Mouse (Mus musculus): ENCODE data around the gene Rita1. TPM values are rescaled to one million over a fixed set of nuclear protein-coding genes. Genes with fewer than 3 reads are reported as not detected.

Rita1 gene
- polyA plus RNA-seq, 1 experiment from 2014 or later = 26.5 TPM

DNA sequence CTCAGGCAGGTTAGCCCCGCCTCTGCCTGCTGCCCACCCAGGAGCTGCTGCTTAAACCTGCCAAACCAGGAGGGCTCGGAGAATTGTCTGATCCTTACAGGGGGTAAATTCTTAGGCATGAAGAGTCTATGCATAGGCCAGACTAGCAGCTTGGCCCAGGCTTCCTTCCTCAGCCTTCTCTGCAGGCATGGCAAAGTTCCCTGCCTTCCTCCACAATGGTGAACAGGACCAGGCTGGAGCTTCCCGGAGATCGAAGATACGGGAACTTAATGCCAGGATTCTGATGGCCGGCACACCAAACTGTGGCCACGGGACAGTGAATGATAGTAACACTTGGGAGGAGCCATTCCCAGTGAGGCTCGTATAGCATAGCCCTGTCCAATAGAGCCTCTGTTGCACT is 54.3 kb downstream of the Rita1 start:
- ATAC-seq (ENCODE audit: low read depth) = no peak
- H3K4me2 ChIP-seq (ENCODE audit: low read depth, low read length) = no peak overlapping the region
- H3K4me3 ChIP-seq (ENCODE audit: low read depth, low read length) = no peak overlapping the region
- no peak overlapping the region for H3K27ac ChIP-seq (ENCODE audit: low read depth, low read length)
- no peaks in the 10 kb centered on the region for H3K9me3 ChIP-seq (ENCODE audit: control insufficient read depth, low read length)
- H3K9ac ChIP-seq (replicated peaks; ENCODE audit: low read depth, low read length) = no peak overlapping the region
- peaks cover 7% of the 10 kb centered on the region; the same call in 1 of the 2 replicates for H3K4me1 ChIP-seq (ENCODE audit: control insufficient read depth, insufficient read depth, low read length)
- H3K27me3 ChIP-seq (ENCODE audit: control insufficient read depth, insufficient read depth, low read length) = no peaks in the 10 kb centered on the region
- H3K36me3 ChIP-seq (ENCODE audit: control insufficient read depth, insufficient read depth, low read length) = 0 out of 2 replicates have a peak, but pooled peaks cover 11% of the 10 kb centered on the region
- 77% methylated on average over 8 of the region's 8 CpGs for WGBS

DNA sequence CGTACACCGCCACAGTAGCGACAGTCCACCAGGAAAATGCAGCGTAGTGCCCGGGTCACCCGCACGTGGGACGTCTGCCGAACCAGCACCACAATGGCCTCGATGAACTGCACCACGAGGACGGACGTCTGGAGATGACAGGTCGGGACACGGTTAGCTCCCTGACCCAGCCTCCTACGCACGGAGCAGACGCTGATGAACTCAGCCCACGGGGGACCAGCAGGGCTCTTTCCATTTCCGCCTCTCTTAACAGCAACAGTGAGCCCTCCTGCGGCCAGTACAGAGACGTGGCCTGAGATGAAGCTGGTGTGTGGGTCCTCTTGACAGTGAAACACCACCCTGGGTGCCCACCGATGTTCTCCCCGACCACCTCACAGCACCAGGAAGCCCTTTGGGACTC is 56.5 kb downstream of the Rita1 start:
- Histone ChIP-seq H3K27me3 (ENCODE audit: control insufficient read depth, insufficient read depth, low read length) (no peaks in the 10 kb centered on the region), H3K36me3 (ENCODE audit: control insufficient read depth, insufficient read depth, low read length) (0 out of 2 replicates have a peak, but pooled peaks cover 17% of the 10 kb centered on the region), H3K4me2 (ENCODE audit: low read depth, low read length) (no peak overlapping the region), H3K4me1 (ENCODE audit: control insufficient read depth, insufficient read depth, low read length) (peaks cover under 1% of the 10 kb centered on the region; the same call in 1 of the 2 replicates), H3K9me3 (ENCODE audit: control insufficient read depth, low read length) (no peaks in the 10 kb centered on the region), H3K4me3 (ENCODE audit: low read depth, low read length) (no peak overlapping the region), H3K27ac (ENCODE audit: low read depth, low read length) (no peak overlapping the region), H3K9ac (replicated peaks; ENCODE audit: low read depth, low read length) (no peak overlapping the region)
- no peak for ATAC-seq (ENCODE audit: low read depth)
- 80% methylated on average over 24 of the region's 24 CpGs for WGBS

DNA sequence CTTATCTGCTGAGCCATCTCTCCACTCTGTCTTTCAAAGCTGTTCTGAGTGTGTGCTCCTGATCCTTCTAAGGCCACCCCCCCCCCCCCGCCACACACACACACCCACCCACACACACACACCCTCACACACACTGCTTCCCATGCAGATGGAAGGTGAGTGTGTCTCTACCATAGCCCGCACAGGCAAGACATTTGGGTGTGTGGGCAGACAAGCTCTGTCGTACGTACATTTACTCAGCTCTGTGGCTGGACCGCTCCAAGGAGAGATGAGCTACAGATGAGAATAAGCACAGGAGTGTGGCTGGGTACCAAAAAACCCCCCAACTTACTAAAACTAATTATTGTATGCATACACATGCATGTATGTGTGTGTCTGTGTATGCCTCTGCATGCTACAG is 61.7 kb downstream of the Rita1 start:
- H3K27ac ChIP-seq (ENCODE audit: low read depth, low read length) = no peak overlapping the region
- 98% methylated on average over 5 of the region's 5 CpGs for WGBS
- no peak for ATAC-seq (ENCODE audit: low read depth)
- H3K36me3 ChIP-seq (ENCODE audit: control insufficient read depth, insufficient read depth, low read length) = 0 out of 2 replicates have a peak, but pooled peaks cover 17% of the 10 kb centered on the region
- H3K4me1 ChIP-seq (ENCODE audit: control insufficient read depth, insufficient read depth, low read length) = no peaks in the 10 kb centered on the region
- H3K9ac ChIP-seq (replicated peaks; ENCODE audit: low read depth, low read length) = no peak overlapping the region
- H3K9me3 ChIP-seq (ENCODE audit: control insufficient read depth, low read length) = no peaks in the 10 kb centered on the region
- no peak overlapping the region for H3K4me3 ChIP-seq (ENCODE audit: low read depth, low read length)
- no peak overlapping the region for H3K4me2 ChIP-seq (ENCODE audit: low read depth, low read length)
- H3K27me3 ChIP-seq (ENCODE audit: control insufficient read depth, insufficient read depth, low read length) = no peaks in the 10 kb centered on the region

DNA sequence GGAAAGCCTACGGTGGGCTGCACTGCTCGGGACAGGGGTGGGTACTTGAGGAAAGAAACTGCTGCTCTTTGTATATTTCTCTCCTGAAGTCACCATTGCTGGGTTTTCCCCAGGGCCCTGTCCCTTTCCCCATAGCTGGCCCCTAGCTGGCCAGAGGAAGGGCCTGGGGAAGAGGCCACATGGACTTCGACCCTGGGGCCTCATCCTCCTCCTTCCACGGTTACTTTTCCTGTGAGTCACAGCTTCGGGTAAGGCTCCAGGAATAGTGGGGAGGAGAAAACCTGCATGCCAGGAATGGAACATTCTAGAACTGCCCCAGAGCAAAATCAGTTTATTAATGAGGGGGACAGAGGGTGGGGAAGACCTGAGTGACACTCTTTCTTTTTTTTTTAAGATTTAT is 62.3 kb downstream of the Rita1 start:
- no peaks in the 10 kb centered on the region for H3K4me1 ChIP-seq (ENCODE audit: control insufficient read depth, insufficient read depth, low read length)
- WGBS = 88% methylated on average over 5 of the region's 5 CpGs
- H3K36me3 ChIP-seq (ENCODE audit: control insufficient read depth, insufficient read depth, low read length) = 0 out of 2 replicates have a peak, but pooled peaks cover 17% of the 10 kb centered on the region
- no peak overlapping the region for H3K27ac ChIP-seq (ENCODE audit: low read depth, low read length)
- H3K4me2 ChIP-seq (ENCODE audit: low read depth, low read length) = no peak overlapping the region
- no peaks in the 10 kb centered on the region for H3K27me3 ChIP-seq (ENCODE audit: control insufficient read depth, insufficient read depth, low read length)
- no peaks in the 10 kb centered on the region for H3K9me3 ChIP-seq (ENCODE audit: control insufficient read depth, low read length)
- H3K9ac ChIP-seq (replicated peaks; ENCODE audit: low read depth, low read length) = no peak overlapping the region
- no peak for ATAC-seq (ENCODE audit: low read depth)
- no peak overlapping the region for H3K4me3 ChIP-seq (ENCODE audit: low read depth, low read length)

DNA sequence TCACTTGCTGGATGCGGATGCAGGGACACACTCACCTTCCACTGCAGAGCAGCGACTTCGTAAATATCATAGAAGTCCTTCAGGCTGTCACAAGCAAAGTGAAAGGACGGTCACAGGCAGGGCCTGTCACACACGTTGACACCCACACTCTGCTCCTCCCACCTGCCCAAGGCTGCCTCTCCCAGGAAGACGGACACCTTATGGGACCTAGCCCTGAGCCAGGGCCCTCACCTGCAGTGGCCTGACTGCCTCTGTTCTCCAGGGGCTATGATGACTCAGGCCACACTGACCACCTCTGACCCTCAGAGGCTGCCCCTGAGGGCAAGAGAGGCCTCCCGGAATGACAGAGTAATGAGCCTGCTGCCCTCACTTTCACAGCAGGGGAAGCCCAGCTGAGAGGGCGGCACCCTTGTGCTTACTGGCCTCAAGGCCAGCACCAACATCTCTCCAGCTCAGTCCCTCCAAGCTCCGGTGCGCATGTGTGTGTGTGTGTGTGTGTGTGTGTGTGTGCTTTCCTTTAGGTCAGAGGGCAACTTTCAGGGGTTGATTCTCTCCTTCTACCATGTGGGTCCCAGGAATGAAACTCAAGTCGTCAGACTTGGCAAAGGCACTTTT is 64.0 kb downstream of the Rita1 start:
- H3K4me3 ChIP-seq (ENCODE audit: low read depth, low read length) = no peak overlapping the region
- no peak overlapping the region for H3K27ac ChIP-seq (ENCODE audit: low read depth, low read length)
- WGBS = 70% methylated on average over 11 of the region's 11 CpGs
- H3K9ac ChIP-seq (replicated peaks; ENCODE audit: low read depth, low read length) = no peak overlapping the region
- no peak for ATAC-seq (ENCODE audit: low read depth)
- H3K36me3 ChIP-seq (ENCODE audit: control insufficient read depth, insufficient read depth, low read length) = 0 out of 2 replicates have a peak, but pooled peaks cover 10% of the 10 kb centered on the region
- H3K9me3 ChIP-seq (ENCODE audit: control insufficient read depth, low read length) = no peaks in the 10 kb centered on the region
- H3K27me3 ChIP-seq (ENCODE audit: control insufficient read depth, insufficient read depth, low read length) = no peaks in the 10 kb centered on the region
- no peaks in the 10 kb centered on the region for H3K4me1 ChIP-seq (ENCODE audit: control insufficient read depth, insufficient read depth, low read length)
- no peak overlapping the region for H3K4me2 ChIP-seq (ENCODE audit: low read depth, low read length)

Other genes with a start within 250 kb of the Rita1 start
- 27.6 and 28.1 TPM in 2 replicates for gene Lhx5, start 180.9 kb downstream of the Rita1 start, polyA plus RNA-seq (2014; fragmentation: Nextera tagmentation; extraction: Ambion mirVana)
- gene Sdsl, start 139.8 kb downstream of the Rita1 start, polyA plus RNA-seq (2014; fragmentation: Nextera tagmentation; extraction: Ambion mirVana) = 5.8 and 8.3 TPM in 2 replicates
- gene Sds, start 136.1 kb downstream of the Rita1 start, polyA plus RNA-seq (2014; fragmentation: Nextera tagmentation; extraction: Ambion mirVana) = 0.29 TPM in 1 of 2 replicates, not detected in the other
- 30.8 and 30.9 TPM in 2 replicates for gene Plbd2, start 109.0 kb downstream of the Rita1 start, polyA plus RNA-seq (2014; fragmentation: Nextera tagmentation; extraction: Ambion mirVana)
- 0.95 and 2.1 TPM in 2 replicates for gene Slc8b1, start 101.4 kb downstream of the Rita1 start, polyA plus RNA-seq (2014; fragmentation: Nextera tagmentation; extraction: Ambion mirVana)
- gene Tpcn1, start 23.9 kb downstream of the Rita1 start, polyA plus RNA-seq (2014; fragmentation: Nextera tagmentation; extraction: Ambion mirVana) = 14.8 and 18.5 TPM in 2 replicates
- 0.62 and 1.3 TPM in 2 replicates for gene Iqcd, start 23.6 kb downstream of the Rita1 start, polyA plus RNA-seq (2014; fragmentation: Nextera tagmentation; extraction: Ambion mirVana)
- gene Ddx54, start 150 bp upstream of the Rita1 start, polyA plus RNA-seq (2014; fragmentation: Nextera tagmentation; extraction: Ambion mirVana) = 23.2 and 27.7 TPM in 2 replicates
- gene Cfap73, start 21.6 kb upstream of the Rita1 start, polyA plus RNA-seq (2014; fragmentation: Nextera tagmentation; extraction: Ambion mirVana) = 0.46 TPM in 1 of 2 replicates, not detected in the other
- 0.13 and 0.33 TPM in 2 replicates for gene Rasal1, start 36.2 kb upstream of the Rita1 start, polyA plus RNA-seq (2014; fragmentation: Nextera tagmentation; extraction: Ambion mirVana)
- gene Dtx1, start 99.3 kb upstream of the Rita1 start, polyA plus RNA-seq (2014; fragmentation: Nextera tagmentation; extraction: Ambion mirVana) = 44.2 and 50.7 TPM in 2 replicates
- 0.22 TPM in 1 of 2 replicates, not detected in the other for gene Oas2, start 137.3 kb upstream of the Rita1 start, polyA plus RNA-seq (2014; fragmentation: Nextera tagmentation; extraction: Ambion mirVana)
- gene Oas3, start 165.1 kb upstream of the Rita1 start, polyA plus RNA-seq (2014; fragmentation: Nextera tagmentation; extraction: Ambion mirVana) = 0.42 and 0.48 TPM in 2 replicates
- 0.19 TPM in 1 of 2 replicates, not detected in the other for gene Oas1e, start 182.9 kb upstream of the Rita1 start, polyA plus RNA-seq (2014; fragmentation: Nextera tagmentation; extraction: Ambion mirVana)
- gene Oas1c, start 199.9 kb upstream of the Rita1 start, polyA plus RNA-seq (2014; fragmentation: Nextera tagmentation; extraction: Ambion mirVana) = 0.41 and 0.43 TPM in 2 replicates
- not detected in 2 replicates for gene Oas1f, start 234.8 kb upstream of the Rita1 start, polyA plus RNA-seq (2014; fragmentation: Nextera tagmentation; extraction: Ambion mirVana)
- not detected in 2 replicates for gene Oas1h, start 248.8 kb upstream of the Rita1 start, polyA plus RNA-seq (2014; fragmentation: Nextera tagmentation; extraction: Ambion mirVana)

Data from neural tube, embryonic 14.5 days (tissue).